8 mouse cellular contexts compared by ENCODE assay signal in genomic region chr6:134793046-134793806, GRCm38 (mm10). TPM values are rescaled to one million over a fixed set of nuclear protein-coding genes. Genes with fewer than 3 reads are reported as not detected.
DNase-seq lines count a peak whose midpoint lies in the region; ATAC-seq and TF ChIP-seq lines count a peak whose summit lies in the region.

No protein-coding gene starts in this region.

- peak overlapping the region; percentile 65 for H3K4me2 ChIP-seq in limb, embryonic 11.5 days (ENCODE audit: low read depth, severe bottlenecking)
- H3K4me2 ChIP-seq in stomach, embryonic 14.5 days (replicated peaks; ENCODE audit: low read depth, low read length) = peak overlapping the region; percentile 53

- WGBS in thymus, adult 2 months = 63% methylated on average over 21 of the region's 21 CpGs
- WGBS in limb, embryonic 11.5 days = 40% methylated on average over 21 of the region's 21 CpGs
- WGBS in stomach, embryonic 14.5 days = 46% methylated on average over 21 of the region's 21 CpGs

- peak; percentile 4 for DNase-seq in thymus, adult 2 months
- DNase-seq in thymus, postnatal 25 days = no peak
- DNase-seq in limb, embryonic 11.5 days (ENCODE audit: low spot score) = no peak
- DNase-seq in spleen, postnatal 36 days (ENCODE audit: low spot score in 2 of 2) = no peak
- DNase-seq in left cerebral cortex, postnatal 4 days = no peak

- H3K27ac ChIP-seq in thymus, adult 2 months (ENCODE audit: control insufficient read depth, insufficient read depth, low read length) = no peak overlapping the region
- H3K27ac ChIP-seq in limb, embryonic 11.5 days (replicated peaks; ENCODE audit: low read depth, low read length) = no peak overlapping the region
- H3K27ac ChIP-seq in stomach, embryonic 14.5 days (ENCODE audit: low read length) = peak overlapping the region; percentile 63

- ATAC-seq in erythroblast, adult 5-6 weeks (replicated peaks; ENCODE audit: low FRiP score, poor library complexity, severe bottlenecking) = no peak
- ATAC-seq in limb, embryonic 11.5 days (ENCODE audit: insufficient number of reproducible peaks, low FRiP score, low TSS enrichment, low read depth) = no peak
- no peak for ATAC-seq in stomach, embryonic 14.5 days (ENCODE audit: insufficient number of reproducible peaks, insufficient read depth, low FRiP score, low read depth)

- H3K36me3 ChIP-seq in erythroblast, embryonic 14.5 days (ENCODE audit: control insufficient read depth) = no peaks in the 10 kb centered on the region
- no peaks in the 10 kb centered on the region for H3K36me3 ChIP-seq in thymus, adult 2 months (ENCODE audit: control insufficient read depth, insufficient read depth, low read length)
- H3K36me3 ChIP-seq in limb, embryonic 11.5 days (ENCODE audit: control insufficient read depth, insufficient read depth, low read length) = no peaks in the 10 kb centered on the region
- no peaks in the 10 kb centered on the region for H3K36me3 ChIP-seq in stomach, embryonic 14.5 days (ENCODE audit: control insufficient read depth, insufficient read depth, low read length)

- H3K4me3 ChIP-seq in erythroblast, embryonic 14.5 days (replicated peaks) = peak overlapping the region; percentile 83
- peak overlapping the region; percentile 87 for H3K4me3 ChIP-seq in thymus, adult 2 months (ENCODE audit: control insufficient read depth, insufficient read depth, low read length)
- peak overlapping the region; percentile 66 for H3K4me3 ChIP-seq in limb, embryonic 11.5 days (ENCODE audit: low read depth, low read length)
- peak overlapping the region; percentile 58 for H3K4me3 ChIP-seq in stomach, embryonic 14.5 days (ENCODE audit: low read depth, low read length)

- H3K27me3 ChIP-seq in erythroblast, embryonic 14.5 days (ENCODE audit: control insufficient read depth) = peaks cover 31% of the 10 kb centered on the region
- H3K27me3 ChIP-seq in thymus, adult 2 months (ENCODE audit: control insufficient read depth, insufficient read depth, low read length) = no peaks in the 10 kb centered on the region
- no peaks in the 10 kb centered on the region for H3K27me3 ChIP-seq in limb, embryonic 11.5 days (ENCODE audit: control insufficient read depth, insufficient read depth, low read length)
- H3K27me3 ChIP-seq in stomach, embryonic 14.5 days (ENCODE audit: control insufficient read depth, insufficient read depth, low read length) = no peaks in the 10 kb centered on the region

- H3K9ac ChIP-seq in limb, embryonic 11.5 days (ENCODE audit: low read length) = peak overlapping the region; percentile 74
- peak overlapping the region; percentile 61 for H3K9ac ChIP-seq in stomach, embryonic 14.5 days (replicated peaks; ENCODE audit: low read depth, low read length)

- peaks cover 29% of the 10 kb centered on the region for H3K4me1 ChIP-seq in erythroblast, embryonic 14.5 days (ENCODE audit: control insufficient read depth)
- H3K4me1 ChIP-seq in thymus, adult 2 months (replicated peaks; ENCODE audit: control insufficient read depth, insufficient read depth, low read length) = peaks cover 10% of the 10 kb centered on the region
- H3K4me1 ChIP-seq in limb, embryonic 11.5 days (ENCODE audit: control insufficient read depth, insufficient read depth, low read length) = 0 out of 2 replicates have a peak, but pooled peaks cover 3% of the 10 kb centered on the region
- H3K4me1 ChIP-seq in stomach, embryonic 14.5 days (ENCODE audit: control insufficient read depth, insufficient read depth, low read length) = 0 out of 2 replicates have a peak, but pooled peaks cover 7% of the 10 kb centered on the region

- no peak for TF ChIP-seq POLR2A in thymus, adult 2 months (IDR thresholded peaks at IDR 0.05; ENCODE audit: control insufficient read depth, extremely low read depth, insufficient read depth, low read length, poor library complexity)

- no peak for TF ChIP-seq CTCF in thymus, adult 2 months (IDR thresholded peaks at IDR 0.05; ENCODE audit: borderline replicate concordance, control insufficient read depth, extremely low read depth, insufficient read depth, low read length, poor library complexity)

- H3K9me3 ChIP-seq in erythroblast, embryonic 14.5 days (ENCODE audit: control insufficient read depth, low read length) = no peaks in the 10 kb centered on the region
- H3K9me3 ChIP-seq in limb, embryonic 11.5 days (ENCODE audit: control insufficient read depth, low read length) = no peaks in the 10 kb centered on the region
- no peaks in the 10 kb centered on the region for H3K9me3 ChIP-seq in stomach, embryonic 14.5 days (ENCODE audit: control insufficient read depth, low read depth, low read length)

- intact Hi-C loops in left cerebral cortex, postnatal 4 days (cut with DNase I) = loop anchor here (10.0 kb wide), 1 partner anchor 68 kb away; no protein-coding TSS in a partner anchor

RNA-seq across cellular contexts. Expression of gene Dusp16, which starts 0.8 kb away (rescaled TPM):
- 0.22 and 0.52 TPM in 2 replicates for polyA plus RNA-seq in erythroblast, embryonic 14.5 days (2012)
- total RNA-seq in erythroblast, adult 5-6 weeks (2015; ENCODE audit: low replicate concordance) = 2.3 TPM in 1 of 2 replicates, not detected in the other
- 0.94 and 3.8 TPM in 2 replicates for total RNA-seq in erythroblast, adult 5-6 weeks (2017; ENCODE audit: low replicate concordance)
- 12.7 and 14.4 TPM in 2 replicates for polyA plus RNA-seq in thymus, adult 2 months (2012; rRNA removed)
- polyA plus RNA-seq in limb, embryonic 11.5 days (2014; fragmentation: Nextera tagmentation; extraction: Ambion mirVana) = 12.5 and 13.2 TPM in 2 replicates
- 19.2 and 21.4 TPM in 2 replicates for polyA plus RNA-seq in stomach, embryonic 14.5 days (2014; fragmentation: Nextera tagmentation; extraction: Ambion mirVana)
- total RNA-seq in left cerebral cortex, postnatal 4 days (2021) = 1 to 10 TPM; 5.1 to 5.2 TPM

RNA-seq across cellular contexts. Expression of gene Crebl2, which starts 36.7 kb away (rescaled TPM):
- polyA plus RNA-seq in erythroblast, embryonic 14.5 days (2012) = 0.15 and 0.24 TPM in 2 replicates
- 23.0 and 23.2 TPM in 2 replicates for total RNA-seq in erythroblast, adult 5-6 weeks (2015; ENCODE audit: low replicate concordance)
- 26.0 and 49.9 TPM in 2 replicates for total RNA-seq in erythroblast, adult 5-6 weeks (2017; ENCODE audit: low replicate concordance)
- 10.7 and 13.3 TPM in 2 replicates for polyA plus RNA-seq in thymus, adult 2 months (2012; rRNA removed)
- polyA plus RNA-seq in limb, embryonic 11.5 days (2014; fragmentation: Nextera tagmentation; extraction: Ambion mirVana) = 0.67 and 1.3 TPM in 2 replicates
- polyA plus RNA-seq in stomach, embryonic 14.5 days (2014; fragmentation: Nextera tagmentation; extraction: Ambion mirVana) = 3.5 and 4.1 TPM in 2 replicates
- 1 to 10 TPM; 6.5 to 8.1 TPM for total RNA-seq in left cerebral cortex, postnatal 4 days (2021)
